Mouse (Mus musculus): Measurements from ENCODE around the gene Adamts17. TPM values are rescaled to one million over a fixed set of nuclear protein-coding genes. Genes with fewer than 3 reads are reported as not detected.

Gene Adamts17
- polyA plus RNA-seq, 1 experiment = 1.5 TPM

- H3K27ac ChIP-seq (ENCODE audit: insufficient read depth, low read depth, low read length) = no peak overlapping the region
- H3K4me3 ChIP-seq (ENCODE audit: low read depth, low read length) = no peak overlapping the region
- H3K4me1 ChIP-seq (ENCODE audit: control insufficient read depth, insufficient read depth, insufficient read length, low read length) = peaks cover 2% of the 10 kb centered on the region
- no peaks in the 10 kb centered on the region for H3K27me3 ChIP-seq (ENCODE audit: control insufficient read depth, insufficient read depth, low read length)
- 83% methylated on average over 2 of the region's 2 CpGs for WGBS
- H3K36me3 ChIP-seq (ENCODE audit: control insufficient read depth, insufficient read depth, low read length) = no peaks in the 10 kb centered on the region
- no peak for TF ChIP-seq CTCF (IDR thresholded peaks at IDR 0.05; ENCODE audit: extremely low read depth, insufficient read length, insufficient replicate concordance, low read depth, low read length)
Observed at GRCm38 (mm10) chr7:67173522-67174195, 334.1 kb downstream of the Adamts17 start.

GRCm38 (mm10) chr7:67183786-67184185 lies 344.3 kb downstream of the Adamts17 start:
- WGBS = 85% methylated on average over 4 of the region's 4 CpGs
- H3K27me3 ChIP-seq (ENCODE audit: control insufficient read depth, insufficient read depth, low read length) = no peaks in the 10 kb centered on the region

GRCm38 (mm10) chr7:67199412-67199811 lies 359.9 kb downstream of the Adamts17 start:
- TF ChIP-seq CTCF (IDR thresholded peaks at IDR 0.05; ENCODE audit: extremely low read depth, insufficient read length, insufficient replicate concordance, low read depth, low read length) (peak; percentile 94), POLR2A (IDR thresholded peaks at IDR 0.05; ENCODE audit: low read depth, low read length) (no peak)
- Histone ChIP-seq H3K4me3 (ENCODE audit: low read depth, low read length) (no peak overlapping the region), H3K27me3 (ENCODE audit: control insufficient read depth, insufficient read depth, low read length) (no peaks in the 10 kb centered on the region), H3K27ac (ENCODE audit: insufficient read depth, low read depth, low read length) (no peak overlapping the region), H3K36me3 (ENCODE audit: control insufficient read depth, insufficient read depth, low read length) (no peaks in the 10 kb centered on the region), H3K4me1 (ENCODE audit: control insufficient read depth, insufficient read depth, insufficient read length, low read length) (no peaks in the 10 kb centered on the region)
- WGBS = 7% methylated on average over 10 of the region's 10 CpGs

More at GRCm38 (mm10) chr7:67183786-67184185, 344.3 kb downstream of the Adamts17 start:
- H3K36me3 ChIP-seq (ENCODE audit: control insufficient read depth, insufficient read depth, low read length) = no peaks in the 10 kb centered on the region
- no peaks in the 10 kb centered on the region for H3K4me1 ChIP-seq (ENCODE audit: control insufficient read depth, insufficient read depth, insufficient read length, low read length)
- H3K27ac ChIP-seq (ENCODE audit: insufficient read depth, low read depth, low read length) = no peak overlapping the region
- no peak overlapping the region for H3K4me3 ChIP-seq (ENCODE audit: low read depth, low read length)
- no peak for TF ChIP-seq POLR2A (IDR thresholded peaks at IDR 0.05; ENCODE audit: low read depth, low read length)
- no peak for TF ChIP-seq CTCF (IDR thresholded peaks at IDR 0.05; ENCODE audit: extremely low read depth, insufficient read length, insufficient replicate concordance, low read depth, low read length)

Other genes starting within 250 kb of the Adamts17 start
- gene Asb7, start 150.1 kb upstream of the Adamts17 start, polyA plus RNA-seq (2012; rRNA removed) = 2.1 and 2.8 TPM in 2 replicates
- 1.8 and 1.9 TPM in 2 replicates for gene Lins1, start 149.8 kb upstream of the Adamts17 start, polyA plus RNA-seq (2012; rRNA removed)
- gene Cers3, start 96.2 kb upstream of the Adamts17 start, polyA plus RNA-seq (2012; rRNA removed) = 0.15 TPM in 1 of 2 replicates, not detected in the other